Mouse (Mus musculus) lung, adult 2 months (tissue): ENCODE results near the gene Tnfaip2.

Experiments used
- CTCF ChIP-seq: fragments of 200-500 bp; IDR thresholded peaks from 2 replicates; pipeline ENCODE4 v1.5.1; 2011; ENCODE audit warnings: mild to moderate bottlenecking, low read length, control low read depth; ENCODE audit not compliant: insufficient read depth
- POLR2A ChIP-seq: fragments of 200-500 bp; IDR thresholded peaks from 2 replicates; pipeline ENCODE4 v1.6.1; 2011; ENCODE audit warnings: low read depth, mild to moderate bottlenecking, control low read depth, low read length, borderline replicate concordance; ENCODE audit errors: extremely low read depth

GRCm38 (mm10) chr12:111438850-111439249 is 3.4 kb upstream of the Tnfaip2 start:
- no peak for TF ChIP-seq CTCF
- TF ChIP-seq POLR2A: no peak
